Mouse (Mus musculus): ENCODE measurements at regions not wholly inside any gene's neighbourhood (a gene's known extent, or its start where the extent isn't known, plus 50 kb on each side); places are given as distances from the start of the nearest gene placed in this dataset.

DNA sequence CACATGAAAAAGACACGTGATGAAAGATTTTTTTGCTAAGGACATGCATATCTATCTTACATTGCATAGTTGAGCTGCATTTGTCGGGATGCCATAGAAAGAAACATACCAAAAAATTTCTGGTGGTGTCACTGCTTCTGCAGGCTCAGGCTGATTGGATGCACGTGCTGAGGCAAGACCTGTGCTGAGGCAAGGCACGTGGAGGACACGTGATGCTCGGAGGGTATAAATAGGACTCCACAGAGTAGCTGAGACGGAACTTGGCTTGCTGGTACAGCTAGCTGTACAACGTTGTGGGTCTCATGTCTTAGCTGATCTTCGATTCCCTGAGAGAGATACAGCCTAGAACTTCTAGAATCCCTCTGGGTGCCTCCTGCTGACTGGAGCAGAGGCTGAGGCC is 120.6 kb downstream of the H2al2a start:
- TF ChIP-seq CTCF (IDR thresholded peaks at IDR 0.05; ENCODE audit: low read depth, low read length) (no peak), POLR2A (IDR thresholded peaks at IDR 0.05; ENCODE audit: insufficient read depth, low read length) (no peak), EP300 (IDR thresholded peaks at IDR 0.05; ENCODE audit: insufficient read depth, low read depth, low read length) (no peak)

Measured in ES-Bruce4 (cell line).